Mouse (Mus musculus): ENCODE results near the gene Zfp763.
"Not testable (repeated sequence)": the region's sequence is repeated elsewhere in the genome, so short reads cannot be mapped to it uniquely, and the experiment has no call there.

DNA sequence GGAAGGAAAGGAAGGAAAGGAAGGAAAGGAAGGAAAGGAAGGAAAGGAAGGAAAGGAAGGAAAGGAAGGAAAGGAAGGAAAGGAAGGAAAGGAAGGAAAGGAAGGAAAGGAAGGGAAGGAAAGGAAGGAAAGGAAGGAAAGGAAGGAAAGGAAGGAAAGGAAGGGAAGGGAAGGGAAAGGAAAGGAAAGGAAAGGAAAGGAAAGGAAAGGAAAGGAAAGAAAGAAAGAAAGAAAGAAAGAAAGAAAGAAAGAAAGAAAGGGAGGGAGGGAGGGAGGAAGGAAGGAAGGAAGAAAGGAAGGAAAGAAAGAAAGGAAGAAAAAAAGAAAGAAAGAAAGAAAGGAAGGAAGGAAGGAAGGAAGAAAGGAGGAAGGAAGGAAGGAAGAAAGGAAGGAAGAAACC, 12.8 kb downstream of the Zfp763 start:
- TF ChIP-seq GATA1 (IDR thresholded peaks at IDR 0.05; ENCODE audit: borderline replicate concordance, low read length); FLI1 (IDR thresholded peaks at IDR 0.05; ENCODE audit: low read length): not testable (repeated sequence)
